Mouse (Mus musculus): ENCODE results near the gene Rspry1. TPM values are rescaled to one million over a fixed set of nuclear protein-coding genes. Genes with fewer than 3 reads are reported as not detected.
A peak's percentile ranks its signal among the peaks of the same experiment; 100 is the strongest.

Gene Rspry1
- polyA plus RNA-seq, 1 experiment from 2014 or later, result 54.1 TPM

DNA sequence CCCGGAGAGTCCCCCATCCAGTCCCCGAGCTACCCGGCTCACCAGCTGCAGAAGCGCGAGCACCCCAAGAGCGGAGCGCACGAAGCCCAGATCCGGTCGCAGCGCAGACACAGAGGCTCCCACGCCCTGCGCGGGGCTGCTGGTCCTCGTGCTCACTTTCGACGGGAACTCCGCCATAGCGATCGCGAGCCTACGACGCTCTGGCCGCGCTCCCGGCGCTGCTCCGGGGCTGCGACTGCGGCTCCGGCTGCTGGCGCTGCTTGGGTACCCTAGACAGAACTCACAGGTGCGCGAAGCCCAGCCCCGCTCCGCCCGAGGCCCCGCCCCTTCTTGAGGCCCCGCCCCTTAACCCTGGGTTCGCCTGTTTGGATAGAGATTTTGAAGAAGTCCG, 94.3 kb downstream of the Rspry1 start, which contains the start of gene Pllp:
Gene Pllp (minus strand): TSS at position 285 of the 391 bp plus-strand sequence.
- Histone ChIP-seq H3K4me3 (peak within 1 kb of the TSS; percentile 43), H3K4me1 (replicated peaks) (peaks cover 25% of the 10 kb centered on the region), H3K36me3 (no peaks in the 10 kb centered on the region), H3K9ac (peak within 1 kb of the TSS; percentile 32), H3K27ac (replicated peaks) (no peak within 1 kb of the TSS), H3K4me2 (peak within 1 kb of the TSS; percentile 73), H3K9me3 (no peaks in the 10 kb centered on the region), H3K27me3 (peaks cover 72% of the 10 kb centered on the region)
- under 1% methylated on average over 41 of the region's 41 CpGs for WGBS
- peak; percentile 79 for ATAC-seq (ENCODE audit: low read depth)

DNA sequence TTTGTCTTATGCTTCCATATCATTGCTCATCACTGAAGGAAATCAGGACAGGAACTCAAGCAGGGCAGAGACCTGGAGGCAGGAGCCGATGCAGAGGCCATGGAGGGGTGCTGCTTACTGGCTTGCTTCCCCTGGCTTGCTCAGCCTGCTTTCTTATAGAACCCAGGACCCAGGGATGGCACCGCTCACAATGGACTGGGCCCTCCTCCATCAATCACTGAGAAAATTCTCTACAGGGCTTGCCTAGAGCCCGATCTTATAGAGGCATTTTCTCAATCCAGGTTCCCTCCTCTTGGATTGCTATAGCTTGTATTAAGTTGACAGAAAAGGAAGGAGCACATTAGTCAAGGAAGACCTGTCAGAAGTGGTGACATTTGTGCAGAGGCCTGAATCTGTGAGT, 94.8 kb downstream of the Rspry1 start:
- H3K4me3 ChIP-seq, result peak overlapping the region; percentile 43; the same call in 1 of the 2 replicates
- peaks cover 25% of the 10 kb centered on the region for H3K4me1 ChIP-seq (replicated peaks)
- no peaks in the 10 kb centered on the region for H3K36me3 ChIP-seq
- no peak overlapping the region for H3K9ac ChIP-seq
- no peaks in the 10 kb centered on the region for H3K9me3 ChIP-seq
- peaks cover 72% of the 10 kb centered on the region for H3K27me3 ChIP-seq
- no peak overlapping the region for H3K27ac ChIP-seq (replicated peaks)
- ATAC-seq (ENCODE audit: low read depth), result no peak
- H3K4me2 ChIP-seq, result peak overlapping the region; percentile 73
- 54% methylated on average over 3 of the region's 3 CpGs for WGBS

DNA sequence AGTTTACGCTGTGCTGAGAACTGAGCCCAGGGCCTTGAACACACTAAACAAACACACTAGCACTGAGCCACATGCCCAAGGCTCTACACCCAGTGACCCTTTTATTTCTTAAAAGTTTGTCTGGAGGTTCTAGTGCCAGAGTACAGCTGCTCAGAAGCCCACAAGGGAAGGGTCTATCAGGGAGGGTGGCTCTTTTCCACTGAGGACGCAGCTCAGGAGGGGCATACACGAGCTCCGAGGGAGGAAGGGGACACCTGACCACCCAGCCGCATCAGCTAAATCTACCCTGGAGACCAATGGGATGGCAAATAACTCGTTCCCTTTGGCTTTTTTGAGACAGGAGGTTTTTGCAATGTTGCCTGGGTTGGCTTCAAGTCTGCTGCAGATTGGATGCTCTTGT, 96.2 kb downstream of the Rspry1 start:
- no peak overlapping the region for H3K9ac ChIP-seq
- peaks cover 63% of the 10 kb centered on the region for H3K27me3 ChIP-seq
- H3K4me2 ChIP-seq, result no peak overlapping the region
- no peak overlapping the region for H3K4me3 ChIP-seq
- ATAC-seq (ENCODE audit: low read depth), result no peak
- H3K27ac ChIP-seq (replicated peaks), result no peak overlapping the region
- H3K9me3 ChIP-seq, result no peaks in the 10 kb centered on the region
- 83% methylated on average over 6 of the region's 6 CpGs for WGBS
- H3K4me1 ChIP-seq (replicated peaks), result peaks cover 25% of the 10 kb centered on the region
- no peaks in the 10 kb centered on the region for H3K36me3 ChIP-seq

DNA sequence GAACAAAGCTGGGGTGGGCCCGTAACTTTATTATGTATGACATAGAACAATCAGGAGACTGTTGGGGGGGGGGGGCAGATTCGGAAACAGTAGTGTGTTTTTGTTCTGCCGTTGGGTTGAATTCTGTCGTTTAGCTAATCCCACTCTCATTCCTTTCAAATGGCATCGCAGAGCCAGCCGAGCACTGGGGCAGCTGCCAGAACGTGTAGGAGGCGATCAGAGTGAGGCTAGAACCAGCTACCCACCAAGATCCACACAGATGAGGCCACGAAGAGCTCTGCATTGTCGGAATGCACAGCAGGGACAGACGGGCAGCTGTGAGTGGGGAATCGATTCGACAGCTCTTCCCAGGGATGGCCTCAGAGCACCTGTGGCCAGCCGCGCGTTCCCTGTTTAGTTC, 97.6 kb downstream of the Rspry1 start:
- Histone ChIP-seq H3K4me2 (no peak overlapping the region), H3K36me3 (no peaks in the 10 kb centered on the region), H3K27ac (replicated peaks) (no peak overlapping the region), H3K4me3 (no peak overlapping the region), H3K4me1 (replicated peaks) (peaks cover 22% of the 10 kb centered on the region), H3K27me3 (peaks cover 49% of the 10 kb centered on the region), H3K9me3 (no peaks in the 10 kb centered on the region), H3K9ac (no peak overlapping the region)
- ATAC-seq (ENCODE audit: low read depth), result no peak
- 67% methylated on average over 16 of the region's 16 CpGs for WGBS

DNA sequence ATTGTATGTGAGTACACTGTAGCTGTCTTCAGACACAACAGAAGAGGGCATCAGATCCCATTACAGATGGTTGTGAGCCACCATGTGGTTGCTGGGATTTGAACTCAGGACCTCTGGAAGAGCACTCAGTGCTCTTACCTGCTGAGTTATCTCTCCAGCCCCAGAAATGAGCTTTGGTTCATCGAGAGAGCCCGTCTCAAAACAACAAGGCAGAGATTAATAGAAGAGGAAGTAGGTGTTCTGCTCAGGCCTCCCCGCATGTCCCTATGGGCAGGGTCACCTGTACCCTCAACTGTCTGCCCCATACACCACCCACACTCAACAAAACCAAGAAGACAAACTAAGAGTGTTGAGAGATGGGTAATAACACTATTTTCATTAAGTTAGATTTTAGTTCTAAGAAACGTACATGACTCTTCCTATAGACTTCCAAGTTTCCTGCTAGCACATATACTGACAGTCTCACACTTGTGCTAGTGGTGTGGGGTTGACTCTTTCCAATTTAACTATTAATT, 98.7 kb downstream of the Rspry1 start:
- Histone ChIP-seq H3K4me3 (no peak overlapping the region), H3K9me3 (no peaks in the 10 kb centered on the region), H3K27me3 (peaks cover 38% of the 10 kb centered on the region), H3K4me2 (no peak overlapping the region), H3K27ac (replicated peaks) (no peak overlapping the region), H3K4me1 (replicated peaks) (peaks cover 11% of the 10 kb centered on the region), H3K9ac (no peak overlapping the region), H3K36me3 (no peaks in the 10 kb centered on the region)
- 91% methylated on average over 4 of the region's 4 CpGs for WGBS
- ATAC-seq (ENCODE audit: low read depth), result no peak

DNA sequence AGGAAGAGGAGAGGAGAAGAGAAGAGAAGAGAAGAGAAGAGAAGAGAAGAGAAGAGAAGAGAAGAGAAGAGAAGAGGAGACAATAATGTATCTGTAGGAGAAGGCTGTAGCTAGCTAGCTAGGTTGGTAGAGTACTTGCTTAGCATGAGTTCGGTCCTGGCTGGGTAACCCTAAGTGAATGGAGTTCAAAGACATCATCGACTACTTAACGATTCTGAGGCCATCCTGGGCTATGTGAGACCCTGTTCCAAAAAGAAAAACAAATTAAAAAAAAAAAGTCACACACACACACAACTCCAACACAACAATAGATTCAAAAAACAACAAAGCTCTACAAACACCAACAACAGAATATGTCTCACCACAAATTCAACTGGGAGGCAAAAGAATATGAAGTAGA, 100.4 kb downstream of the Rspry1 start:
- ATAC-seq (ENCODE audit: low read depth), result no peak
- Histone ChIP-seq H3K4me3 (no peak overlapping the region), H3K27ac (replicated peaks) (no peak overlapping the region)

DNA sequence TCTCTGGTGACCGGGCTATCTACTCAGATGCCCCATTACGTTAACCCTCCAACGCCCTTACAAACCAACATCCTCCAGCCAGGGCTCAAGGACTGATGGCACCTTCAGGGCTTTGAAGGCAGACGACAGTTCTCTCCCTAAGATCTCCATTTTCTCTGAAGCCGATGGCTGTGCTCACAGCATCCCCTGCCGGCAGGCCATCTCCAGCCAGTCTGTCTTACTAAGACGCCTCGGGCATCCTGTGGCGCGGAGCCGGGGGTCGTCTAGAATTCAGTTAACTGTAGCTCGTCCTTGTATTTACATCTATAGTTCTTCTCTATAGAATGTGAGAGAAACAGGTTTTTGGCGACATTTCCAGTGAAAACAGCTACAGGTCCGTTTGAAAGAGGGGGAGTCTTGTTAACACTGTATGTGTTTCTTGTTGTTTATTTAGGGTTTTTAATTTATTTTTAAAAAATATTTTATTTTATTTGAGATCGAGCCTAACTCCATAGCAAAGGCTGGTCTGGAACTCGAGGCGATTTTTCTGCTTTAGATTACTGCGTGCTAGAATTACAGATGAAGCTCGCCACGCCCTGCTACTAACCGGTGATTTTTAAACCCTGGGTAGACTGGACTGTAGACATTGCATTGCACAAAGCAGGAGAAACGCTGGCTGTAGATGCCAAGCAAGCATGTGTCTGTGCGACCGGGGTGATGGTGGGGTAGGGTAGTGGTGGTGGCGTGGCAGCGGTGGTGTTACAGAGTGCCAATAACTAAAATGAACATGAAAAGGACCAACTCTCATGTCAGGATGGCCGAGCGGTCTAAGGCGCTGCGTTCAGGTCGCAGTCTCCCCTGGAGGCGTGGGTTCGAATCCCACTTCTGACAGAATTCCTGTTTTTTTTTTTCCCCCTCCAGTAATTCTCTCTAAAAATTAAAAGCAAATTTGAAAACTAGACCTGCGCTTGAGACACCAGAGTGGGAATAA, 101.4 kb downstream of the Rspry1 start:
- no peaks in the 10 kb centered on the region for H3K4me1 ChIP-seq (replicated peaks)
- peak overlapping the region; percentile 41 for H3K9ac ChIP-seq
- under 1% methylated on average over 35 of the region's 35 CpGs for WGBS
- peak; percentile 89 for ATAC-seq (ENCODE audit: low read depth)
- H3K27me3 ChIP-seq, result peaks cover 13% of the 10 kb centered on the region
- no peaks in the 10 kb centered on the region for H3K9me3 ChIP-seq
- H3K4me2 ChIP-seq, result peak overlapping the region; percentile 50
- H3K27ac ChIP-seq (replicated peaks), result peak overlapping the region; percentile 66
- peak overlapping the region; percentile 38 for H3K4me3 ChIP-seq
- H3K36me3 ChIP-seq, result no peaks in the 10 kb centered on the region

More for the DNA sequence above, 100.4 kb downstream of the Rspry1 start:
- Histone ChIP-seq H3K27me3 (peaks cover 21% of the 10 kb centered on the region), H3K9me3 (no peaks in the 10 kb centered on the region), H3K36me3 (no peaks in the 10 kb centered on the region), H3K9ac (no peak overlapping the region), H3K4me1 (replicated peaks) (no peaks in the 10 kb centered on the region), H3K4me2 (no peak overlapping the region)
- 79% methylated on average over 3 of the region's 3 CpGs for WGBS

DNA sequence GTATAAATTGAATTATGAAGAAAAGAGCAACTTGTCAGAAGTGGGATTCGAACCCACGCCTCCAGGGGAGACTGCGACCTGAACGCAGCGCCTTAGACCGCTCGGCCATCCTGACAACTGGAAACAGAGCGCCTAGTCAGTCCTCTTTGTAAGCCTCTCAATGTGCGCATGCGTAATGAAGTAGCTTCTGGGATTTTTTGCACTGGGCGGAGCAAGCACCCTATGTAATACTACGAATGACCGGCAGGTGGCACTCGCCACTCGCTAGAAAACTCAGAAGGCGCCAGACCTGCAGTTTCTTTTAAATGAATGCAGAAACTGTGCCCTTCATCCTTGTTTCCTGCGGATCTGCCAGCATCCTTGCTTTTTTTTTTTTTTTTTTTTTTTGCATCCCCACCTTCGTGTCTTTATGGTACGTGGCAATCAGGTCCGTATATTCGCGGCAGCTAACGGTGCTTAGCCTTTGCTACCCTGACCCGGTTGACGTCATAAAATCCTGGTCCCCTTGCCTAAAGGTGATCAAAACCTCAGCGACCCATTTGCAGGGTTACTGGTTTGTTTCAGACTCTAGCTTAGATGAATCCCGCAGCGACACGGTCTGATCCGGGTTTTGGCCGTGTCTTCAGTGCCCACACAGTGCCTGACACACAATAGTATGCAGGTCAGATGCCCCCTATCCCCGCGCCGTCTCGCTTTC, 102.4 kb downstream of the Rspry1 start:
- Histone ChIP-seq H3K9ac (peak overlapping the region; percentile 74), H3K9me3 (no peaks in the 10 kb centered on the region), H3K4me2 (peak overlapping the region; percentile 60), H3K4me1 (replicated peaks) (no peaks in the 10 kb centered on the region), H3K27ac (replicated peaks) (peak overlapping the region; percentile 80), H3K36me3 (no peaks in the 10 kb centered on the region), H3K4me3 (peak overlapping the region; percentile 51), H3K27me3 (peaks cover 6% of the 10 kb centered on the region; the same call in 1 of the 2 replicates)
- peak; percentile 92 for ATAC-seq (ENCODE audit: low read depth)
- under 1% methylated on average over 35 of the region's 35 CpGs for whole genome bisulfite sequencing

DNA sequence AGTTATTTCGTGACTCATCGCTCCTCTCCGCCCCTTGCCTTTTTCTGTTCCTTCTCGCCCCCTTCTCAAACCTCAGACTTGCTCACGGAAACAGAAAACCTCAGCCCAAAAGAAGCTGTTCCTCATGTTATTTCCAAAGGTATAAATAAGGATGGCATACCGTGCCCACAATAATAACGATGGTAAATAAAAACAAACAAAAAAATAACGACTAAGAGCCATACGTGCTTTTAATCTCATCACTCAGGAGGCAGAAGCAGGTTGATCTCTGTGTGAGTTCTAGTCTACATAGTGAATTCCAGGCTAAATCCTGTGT, 102.9 kb downstream of the Rspry1 start:
- no peaks in the 10 kb centered on the region for H3K9me3 ChIP-seq
- peak overlapping the region; percentile 74 for H3K9ac ChIP-seq
- H3K4me3 ChIP-seq, result peak overlapping the region; percentile 51
- no peaks in the 10 kb centered on the region for H3K36me3 ChIP-seq
- H3K4me1 ChIP-seq (replicated peaks), result no peaks in the 10 kb centered on the region
- peak overlapping the region; percentile 60 for H3K4me2 ChIP-seq
- no peak for ATAC-seq (ENCODE audit: low read depth)
- H3K27me3 ChIP-seq, result peaks cover 2% of the 10 kb centered on the region; the same call in 1 of the 2 replicates
- H3K27ac ChIP-seq (replicated peaks), result peak overlapping the region; percentile 80
- 16% methylated on average over 9 of the region's 9 CpGs for WGBS

DNA sequence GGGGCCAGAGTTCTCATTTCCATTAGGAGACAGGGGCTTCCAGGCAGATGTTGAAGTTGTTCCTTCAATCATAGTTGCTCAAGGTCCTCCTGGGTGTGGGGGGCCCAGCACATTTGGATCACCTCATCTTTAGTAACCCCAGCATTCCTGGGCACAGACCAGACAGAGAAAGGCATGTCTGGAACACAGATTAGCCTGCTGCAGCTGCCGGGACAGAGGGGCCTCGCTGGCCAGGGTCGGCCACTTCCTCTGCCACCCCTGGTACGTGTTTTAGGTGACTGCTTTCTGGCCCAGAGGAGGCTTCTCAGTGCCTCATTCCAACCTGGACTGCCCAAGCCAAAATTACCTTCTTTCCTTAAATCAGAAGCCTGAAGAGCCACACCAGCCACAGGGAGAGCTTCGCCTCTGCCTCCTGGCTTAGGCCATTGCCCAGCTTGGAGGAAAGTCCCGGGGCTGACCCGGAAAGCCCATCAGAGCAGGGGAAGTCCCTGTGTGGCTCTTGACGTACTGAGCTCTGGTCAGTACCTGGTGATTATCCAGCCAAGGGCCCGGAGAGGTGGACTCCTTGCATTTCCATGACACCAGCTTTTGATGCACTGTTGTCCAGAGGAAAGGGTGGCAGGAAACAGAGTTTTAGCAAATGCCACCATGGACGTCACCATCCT, 104.0 kb downstream of the Rspry1 start:
- Histone ChIP-seq H3K27ac (replicated peaks) (no peak overlapping the region), H3K4me3 (no peak overlapping the region), H3K4me1 (replicated peaks) (no peaks in the 10 kb centered on the region), H3K27me3 (no peaks in the 10 kb centered on the region), H3K4me2 (no peak overlapping the region), H3K9ac (no peak overlapping the region), H3K36me3 (no peaks in the 10 kb centered on the region), H3K9me3 (no peaks in the 10 kb centered on the region)
- ATAC-seq (ENCODE audit: low read depth), result no peak
- WGBS, result 83% methylated on average over 10 of the region's 10 CpGs

DNA sequence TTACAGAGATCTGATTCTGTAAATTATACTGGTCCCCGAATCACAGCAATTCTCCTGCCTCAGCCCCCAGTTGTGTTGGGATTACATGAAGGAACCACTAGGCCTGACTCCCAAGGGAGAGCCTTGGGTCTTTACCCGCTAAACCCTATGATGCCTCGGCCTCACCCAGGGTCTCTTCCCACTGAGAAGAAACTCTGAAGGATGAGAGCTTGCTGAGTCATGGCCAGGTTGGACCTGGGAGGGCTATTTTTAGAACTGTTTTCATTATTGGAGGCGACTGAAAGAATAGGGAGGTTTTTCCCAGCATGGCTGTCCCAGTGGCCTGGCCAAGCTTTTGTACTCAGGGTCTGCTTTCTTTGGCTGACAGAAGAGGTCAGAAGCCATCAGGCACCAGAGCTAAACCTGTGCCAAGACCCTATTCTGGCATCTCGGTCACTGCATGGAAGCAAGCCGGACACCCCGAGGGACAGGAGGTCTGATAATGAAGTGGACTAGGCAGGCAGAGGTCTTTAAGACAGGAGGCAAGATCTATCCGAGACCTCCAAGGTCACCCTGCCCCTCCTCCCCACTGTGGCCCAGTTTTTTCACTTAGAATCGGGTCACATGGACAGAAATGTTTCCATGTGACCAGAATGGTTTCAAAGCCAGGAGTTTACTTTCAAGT, 105.1 kb downstream of the Rspry1 start:
- no peak overlapping the region for H3K27ac ChIP-seq (replicated peaks)
- H3K36me3 ChIP-seq, result no peaks in the 10 kb centered on the region
- WGBS, result 80% methylated on average over 9 of the region's 9 CpGs
- no peaks in the 10 kb centered on the region for H3K4me1 ChIP-seq (replicated peaks)
- no peaks in the 10 kb centered on the region for H3K27me3 ChIP-seq
- H3K4me2 ChIP-seq, result no peak overlapping the region
- no peak for ATAC-seq (ENCODE audit: low read depth)
- H3K9me3 ChIP-seq, result no peaks in the 10 kb centered on the region
- H3K4me3 ChIP-seq, result no peak overlapping the region
- no peak overlapping the region for H3K9ac ChIP-seq

All from neural tube, embryonic 13.5 days (tissue).